Mouse (Mus musculus): ENCODE measurements around the gene Olfr316. TPM values are rescaled to one million over a fixed set of nuclear protein-coding genes. Genes with fewer than 3 reads are reported as not detected.
"Not testable (repeated sequence)": the region's sequence is repeated elsewhere in the genome, so short reads cannot be mapped to it uniquely, and the experiment has no call there.

Gene Olfr316
- polyA plus RNA-seq (2014; fragmentation: Nextera tagmentation; extraction: Ambion mirVana), result not detected in 2 replicates

GRCm38 (mm10) chr11:58752434-58752833, at the start of gene Olfr316:
TSS of gene Olfr316 (plus strand) at chr11:58752734.
- ATAC-seq (ENCODE audit: low FRiP score), result no peak
- Histone ChIP-seq H3K4me3 (ENCODE audit: low read depth, low read length) (no peak within 1 kb of the TSS), H3K27me3 (ENCODE audit: control insufficient read depth, insufficient read depth, low read length) (no peaks in the 10 kb centered on the region)

DNA sequence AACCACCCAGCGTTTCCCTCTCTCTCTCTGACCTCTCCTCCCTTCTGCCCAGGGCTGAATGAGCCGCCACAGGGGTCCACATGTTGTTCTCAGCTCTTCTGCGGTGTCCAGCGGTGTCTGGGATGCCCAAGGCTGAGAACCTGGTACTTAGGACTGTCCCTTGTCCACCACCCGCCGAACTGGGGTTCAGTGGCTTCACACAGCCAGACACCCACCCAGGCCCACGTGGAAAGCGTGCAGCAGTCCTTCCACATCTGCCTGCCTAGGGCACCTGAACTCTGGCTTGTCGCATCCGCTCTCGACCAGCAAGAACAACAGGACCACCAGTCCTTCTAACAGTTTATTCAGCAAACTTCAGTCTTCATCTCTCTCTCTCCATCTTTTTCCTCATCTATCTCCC, 43.4 kb upstream of the Olfr316 start:
- no peaks in the 10 kb centered on the region for H3K9me3 ChIP-seq (ENCODE audit: control insufficient read depth, low read length)
- no peak overlapping the region for H3K9ac ChIP-seq (ENCODE audit: low read length)
- H3K4me3 ChIP-seq (ENCODE audit: low read depth, low read length), result no peak overlapping the region
- H3K27ac ChIP-seq (ENCODE audit: low read depth, low read length), result no peak overlapping the region
- ATAC-seq (ENCODE audit: low FRiP score), result no peak
- no peak overlapping the region for H3K4me2 ChIP-seq
- 79% methylated on average over 11 of the region's 11 CpGs for WGBS
- H3K36me3 ChIP-seq (ENCODE audit: control insufficient read depth, insufficient read depth, low read length), result no peaks in the 10 kb centered on the region
- H3K4me1 ChIP-seq (ENCODE audit: control insufficient read depth, insufficient read depth, low read length), result no peaks in the 10 kb centered on the region
- no peak for DNase-seq (ENCODE audit: low spot score, missing footprints)
- H3K27me3 ChIP-seq (ENCODE audit: control insufficient read depth, insufficient read depth, low read length), result no peaks in the 10 kb centered on the region

More at GRCm38 (mm10) chr11:58752434-58752833, at the start of gene Olfr316:
- 89% methylated on average over 2 of the region's 2 CpGs for WGBS
- H3K9ac ChIP-seq (ENCODE audit: low read length), result no peak within 1 kb of the TSS
- H3K4me1 ChIP-seq (ENCODE audit: control insufficient read depth, insufficient read depth, low read length), result no peaks in the 10 kb centered on the region
- DNase-seq (ENCODE audit: low spot score, missing footprints), result no peak
- no peaks in the 10 kb centered on the region for H3K36me3 ChIP-seq (ENCODE audit: control insufficient read depth, insufficient read depth, low read length)
- no peak within 1 kb of the TSS for H3K4me2 ChIP-seq
- H3K9me3 ChIP-seq (ENCODE audit: control insufficient read depth, low read length), result no peaks in the 10 kb centered on the region
- no peak within 1 kb of the TSS for H3K27ac ChIP-seq (ENCODE audit: low read depth, low read length)

DNA sequence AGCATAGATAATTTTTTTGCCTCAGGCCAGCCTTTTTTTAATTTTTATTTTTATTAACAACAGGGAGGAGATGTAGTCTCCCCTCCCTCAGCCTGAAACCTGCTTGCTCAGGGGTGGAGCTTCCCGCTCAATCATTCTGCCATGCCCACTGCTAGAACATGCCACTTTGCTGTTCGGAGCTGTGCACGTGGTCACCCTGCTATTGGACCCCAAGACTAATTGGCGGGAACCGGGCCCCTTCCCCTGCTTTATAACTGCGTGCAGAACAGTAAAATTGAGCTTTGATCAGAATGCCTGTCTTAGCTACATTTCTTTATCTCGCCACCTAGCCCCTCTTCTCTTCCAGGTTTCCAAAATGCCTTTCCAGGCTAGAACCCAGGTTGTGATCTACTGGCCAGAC, 34.8 kb upstream of the Olfr316 start:
- not testable (repeated sequence) for H3K9me3 ChIP-seq (ENCODE audit: control insufficient read depth, low read length); DNase-seq (ENCODE audit: low spot score, missing footprints); H3K27ac ChIP-seq (ENCODE audit: low read depth, low read length); H3K4me3 ChIP-seq (ENCODE audit: low read depth, low read length); H3K36me3 ChIP-seq (ENCODE audit: control insufficient read depth, insufficient read depth, low read length); ATAC-seq (ENCODE audit: low FRiP score); H3K9ac ChIP-seq (ENCODE audit: low read length); H3K27me3 ChIP-seq (ENCODE audit: control insufficient read depth, insufficient read depth, low read length); H3K4me2 ChIP-seq; H3K4me1 ChIP-seq (ENCODE audit: control insufficient read depth, insufficient read depth, low read length)
- WGBS, result 90% methylated on average over 6 of the region's 7 CpGs

GRCm38 (mm10) chr11:58719701-58720100, 32.8 kb upstream of the Olfr316 start:
- Histone ChIP-seq H3K27ac (ENCODE audit: low read depth, low read length) (no peak overlapping the region), H3K36me3 (ENCODE audit: control insufficient read depth, insufficient read depth, low read length) (no peaks in the 10 kb centered on the region), H3K9ac (ENCODE audit: low read length) (no peak overlapping the region), H3K9me3 (ENCODE audit: control insufficient read depth, low read length) (no peaks in the 10 kb centered on the region), H3K4me1 (ENCODE audit: control insufficient read depth, insufficient read depth, low read length) (no peaks in the 10 kb centered on the region), H3K4me2 (no peak overlapping the region), H3K4me3 (ENCODE audit: low read depth, low read length) (no peak overlapping the region), H3K27me3 (ENCODE audit: control insufficient read depth, insufficient read depth, low read length) (no peaks in the 10 kb centered on the region)
- WGBS, result 86% methylated on average over 4 of the region's 4 CpGs
- ATAC-seq (ENCODE audit: low FRiP score) (no peak), DNase-seq (ENCODE audit: low spot score, missing footprints) (no peak)

DNA sequence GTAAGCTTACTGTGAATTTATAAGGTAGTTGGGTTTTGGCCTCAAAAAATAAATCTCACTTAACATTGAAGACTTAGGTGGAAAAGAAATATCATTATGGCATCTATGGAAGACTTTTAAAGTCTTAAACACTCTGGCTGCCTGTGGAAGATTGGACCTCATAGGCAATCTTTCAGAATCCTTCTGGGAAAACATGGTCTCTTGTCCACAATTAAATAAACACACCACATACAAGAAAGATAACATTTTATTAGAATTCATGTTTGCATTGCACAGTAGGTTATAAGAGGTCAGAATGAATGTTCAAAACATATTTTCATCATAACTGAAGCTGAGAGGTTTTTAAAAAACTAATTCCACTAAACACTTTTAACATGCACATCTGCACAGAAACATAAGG, 28.6 kb upstream of the Olfr316 start, which contains the start of gene Olfr318:
Gene Olfr318 (minus strand): TSS at position 101 of the 400 bp plus-strand sequence.
- ATAC-seq (ENCODE audit: low FRiP score) (no peak), DNase-seq (ENCODE audit: low spot score, missing footprints) (no peak)
- no peaks in the 10 kb centered on the region for H3K4me1 ChIP-seq (ENCODE audit: control insufficient read depth, insufficient read depth, low read length)
- H3K4me2 ChIP-seq, result no peak within 1 kb of the TSS
- no peaks in the 10 kb centered on the region for H3K36me3 ChIP-seq (ENCODE audit: control insufficient read depth, insufficient read depth, low read length)
- H3K4me3 ChIP-seq (ENCODE audit: low read depth, low read length), result no peak within 1 kb of the TSS
- H3K9ac ChIP-seq (ENCODE audit: low read length), result no peak within 1 kb of the TSS
- no peaks in the 10 kb centered on the region for H3K9me3 ChIP-seq (ENCODE audit: control insufficient read depth, low read length)
- H3K27ac ChIP-seq (ENCODE audit: low read depth, low read length), result no peak within 1 kb of the TSS
- no peaks in the 10 kb centered on the region for H3K27me3 ChIP-seq (ENCODE audit: control insufficient read depth, insufficient read depth, low read length)

- not testable (repeated sequence) for H3K4me1 ChIP-seq (ENCODE audit: control insufficient read depth, insufficient read depth, low read length); ATAC-seq (ENCODE audit: low FRiP score); H3K4me3 ChIP-seq (ENCODE audit: low read depth, low read length); H3K27ac ChIP-seq (ENCODE audit: low read depth, low read length); H3K9ac ChIP-seq (ENCODE audit: low read length); H3K4me2 ChIP-seq; H3K27me3 ChIP-seq (ENCODE audit: control insufficient read depth, insufficient read depth, low read length); DNase-seq (ENCODE audit: low spot score, missing footprints); H3K36me3 ChIP-seq (ENCODE audit: control insufficient read depth, insufficient read depth, low read length); H3K9me3 ChIP-seq (ENCODE audit: control insufficient read depth, low read length)
- WGBS, result 81% methylated on average over 6 of the region's 6 CpGs
Observed at GRCm38 (mm10) chr11:58727896-58728650, 24.5 kb upstream of the Olfr316 start.

DNA sequence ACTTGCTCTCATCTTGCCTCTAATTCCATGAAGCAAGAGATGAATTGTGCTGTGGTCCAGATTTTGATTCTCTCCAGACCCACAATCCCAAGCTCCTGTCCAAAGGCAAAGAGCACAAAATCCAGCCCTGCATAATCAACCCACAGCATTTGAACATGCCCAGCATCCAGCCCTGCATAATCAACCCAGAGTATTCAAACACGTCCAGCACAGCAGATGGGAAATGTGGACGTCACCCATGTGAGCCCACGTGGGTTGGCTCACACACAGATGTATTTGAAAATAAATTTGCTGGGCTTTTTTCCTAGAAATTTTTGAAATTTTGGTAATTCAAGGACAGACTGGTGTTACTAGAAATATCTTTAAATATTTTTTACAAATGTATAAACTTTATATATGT, 19.2 kb upstream of the Olfr316 start:
- WGBS, result 78% methylated on average over 3 of the region's 3 CpGs

GRCm38 (mm10) chr11:58738792-58739262, 13.7 kb upstream of the Olfr316 start, which contains the start of gene Olfr317:
TSS of gene Olfr317 (minus strand) at chr11:58739212.
- Histone ChIP-seq H3K9me3 (ENCODE audit: control insufficient read depth, low read length) (no peaks in the 10 kb centered on the region), H3K36me3 (ENCODE audit: control insufficient read depth, insufficient read depth, low read length) (no peaks in the 10 kb centered on the region), H3K27me3 (ENCODE audit: control insufficient read depth, insufficient read depth, low read length) (no peaks in the 10 kb centered on the region), H3K4me1 (ENCODE audit: control insufficient read depth, insufficient read depth, low read length) (no peaks in the 10 kb centered on the region), H3K9ac (ENCODE audit: low read length) (no peak within 1 kb of the TSS), H3K27ac (ENCODE audit: low read depth, low read length) (no peak within 1 kb of the TSS), H3K4me3 (ENCODE audit: low read depth, low read length) (no peak within 1 kb of the TSS), H3K4me2 (no peak within 1 kb of the TSS)
- 71% methylated on average over 4 of the region's 4 CpGs for WGBS
- DNase-seq (ENCODE audit: low spot score, missing footprints), result no peak
- ATAC-seq (ENCODE audit: low FRiP score), result no peak

More for the DNA sequence above, 19.2 kb upstream of the Olfr316 start:
- ATAC-seq (ENCODE audit: low FRiP score) (no peak), DNase-seq (ENCODE audit: low spot score, missing footprints) (no peak)
- H3K4me2 ChIP-seq, result no peak overlapping the region
- H3K36me3 ChIP-seq (ENCODE audit: control insufficient read depth, insufficient read depth, low read length), result no peaks in the 10 kb centered on the region
- no peaks in the 10 kb centered on the region for H3K9me3 ChIP-seq (ENCODE audit: control insufficient read depth, low read length)
- H3K9ac ChIP-seq (ENCODE audit: low read length), result no peak overlapping the region
- no peak overlapping the region for H3K4me3 ChIP-seq (ENCODE audit: low read depth, low read length)
- H3K4me1 ChIP-seq (ENCODE audit: control insufficient read depth, insufficient read depth, low read length), result no peaks in the 10 kb centered on the region
- no peak overlapping the region for H3K27ac ChIP-seq (ENCODE audit: low read depth, low read length)
- H3K27me3 ChIP-seq (ENCODE audit: control insufficient read depth, insufficient read depth, low read length), result no peaks in the 10 kb centered on the region

DNA sequence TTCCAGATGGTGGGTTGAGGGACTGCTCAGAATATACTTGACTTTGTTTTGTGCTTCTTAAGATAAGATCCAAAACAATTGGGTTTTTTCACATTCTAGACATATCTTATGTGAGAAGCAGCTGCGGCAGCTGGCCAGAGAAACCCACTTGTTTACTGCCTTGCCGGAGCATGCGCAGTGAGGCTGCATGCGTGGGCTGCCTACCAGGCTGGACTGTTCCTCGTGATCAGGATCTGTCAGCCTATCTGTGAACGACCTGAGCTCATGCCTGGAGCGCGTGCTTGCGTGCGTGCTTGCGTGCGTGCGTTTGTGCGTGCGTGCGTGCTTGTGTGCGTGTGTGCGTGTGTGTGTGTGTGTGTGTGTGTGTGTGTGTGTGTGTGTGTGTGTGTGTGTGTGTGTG, 1.4 kb upstream of the Olfr316 start:
- not testable (repeated sequence) for H3K27me3 ChIP-seq (ENCODE audit: control insufficient read depth, insufficient read depth, low read length); H3K9ac ChIP-seq (ENCODE audit: low read length); H3K4me3 ChIP-seq (ENCODE audit: low read depth, low read length); H3K27ac ChIP-seq (ENCODE audit: low read depth, low read length); H3K9me3 ChIP-seq (ENCODE audit: control insufficient read depth, low read length); H3K4me1 ChIP-seq (ENCODE audit: control insufficient read depth, insufficient read depth, low read length); H3K36me3 ChIP-seq (ENCODE audit: control insufficient read depth, insufficient read depth, low read length); H3K4me2 ChIP-seq; DNase-seq (ENCODE audit: low spot score, missing footprints); ATAC-seq (ENCODE audit: low FRiP score)
- 96% methylated on average over 16 of the region's 18 CpGs for WGBS

Data from midbrain, embryonic 11.5 days (tissue).